Comparison of ENCODE assay signal across 12 mouse cellular contexts in genomic region chr14:12462206-12462605, GRCm38 (mm10).
"Had no signal": no experiment of that assay in that cellular context is flagged by ENCODE, and none has a peak within 500 bp of the region (broad histone marks: within the 10 kb centered on the region; RNA-seq: fewer than 3 reads in every experiment).

No protein-coding gene starts in this region.

- H3K4me2 ChIP-seq: limb, embryonic 15.5 days; liver, embryonic 12.5 days; lung, embryonic 14.5 days; midbrain, embryonic 12.5 days; neural tube, embryonic 15.5 days had no signal

- H3K9ac ChIP-seq: limb, embryonic 15.5 days; liver, embryonic 12.5 days; lung, embryonic 14.5 days; midbrain, embryonic 12.5 days; neural tube, embryonic 15.5 days had no signal

- H3K4me3 ChIP-seq: limb, embryonic 15.5 days; liver, embryonic 12.5 days; midbrain, embryonic 12.5 days; myocyte; neural tube, embryonic 15.5 days had no signal

- H3K9me3 ChIP-seq: limb, embryonic 15.5 days; liver, embryonic 12.5 days; midbrain, embryonic 12.5 days; neural tube, embryonic 15.5 days had no signal

- H3K4me1 ChIP-seq: limb, embryonic 15.5 days; liver, embryonic 12.5 days had no signal

- H3K27ac ChIP-seq: limb, embryonic 15.5 days; liver, embryonic 12.5 days; midbrain, embryonic 12.5 days; neural tube, embryonic 15.5 days; stomach, postnatal 0 days had no signal

- H3K36me3 ChIP-seq: limb, embryonic 15.5 days; liver, embryonic 12.5 days; midbrain, embryonic 12.5 days had no signal

- ATAC-seq: liver, embryonic 12.5 days had no signal

- DNase-seq: kidney, postnatal 14 days; lung, embryonic 14.5 days; lung, postnatal 14 days; right cerebral cortex, adult 18-20 months; right cerebral cortex, postnatal 25 days; thymus, postnatal 4 days had no signal

- H3K27me3 ChIP-seq: limb, embryonic 15.5 days; liver, embryonic 12.5 days; midbrain, embryonic 12.5 days; neural tube, embryonic 15.5 days had no signal
